7 mouse cellular contexts compared by ENCODE assay signal in genomic region chr7:143538229-143538628, GRCm38 (mm10). TPM values are rescaled to one million over a fixed set of nuclear protein-coding genes. Genes with fewer than 3 reads are reported as not detected.
DNase-seq lines count a peak whose midpoint lies in the region; ATAC-seq lines count a peak whose summit lies in the region.
"Not testable (repeated sequence)": the region's sequence is repeated elsewhere in the genome, so short reads cannot be mapped to it uniquely, and the experiment has no call there.
"Had no signal": no experiment of that assay in that cellular context is flagged by ENCODE, and none has a peak within 500 bp of the region (broad histone marks: within the 10 kb centered on the region; RNA-seq: fewer than 3 reads in every experiment).

No protein-coding gene starts in this region.

- H3K9ac ChIP-seq in liver, embryonic 13.5 days; liver, embryonic 16.5 days (ENCODE audit: low read depth, low read length): not testable (repeated sequence)

- peaks cover 72% of the 10 kb centered on the region for H3K4me1 ChIP-seq in liver, embryonic 13.5 days (replicated peaks)
- peaks cover 32% of the 10 kb centered on the region for H3K4me1 ChIP-seq in liver, embryonic 16.5 days (ENCODE audit: control insufficient read depth, low read depth, low read length)

- not testable (repeated sequence) for H3K27me3 ChIP-seq in liver, embryonic 13.5 days; liver, embryonic 16.5 days (ENCODE audit: control insufficient read depth, insufficient read depth, low read depth, low read length)

- DNase-seq in c-Kit-negative CD71-positive TER-119-positive erythroid progenitor cells, embryonic 14.5 days (ENCODE audit: low read depth, low spot score) = peak; percentile 24
- peak; percentile 35 for DNase-seq in liver
- peak; percentile 34 for DNase-seq in liver, embryonic 13.5 days
- peak; percentile 4 for DNase-seq in lung, postnatal 36 days

- peak; percentile 39 for ATAC-seq in liver, embryonic 13.5 days (ENCODE audit: low read depth)
- peak; percentile 47; the same call in 1 of the 2 replicates for ATAC-seq in liver, embryonic 16.5 days (ENCODE audit: low read depth)

- not testable (repeated sequence) for H3K4me2 ChIP-seq in liver, embryonic 13.5 days; liver, embryonic 16.5 days (ENCODE audit: low read depth, low read length)

- peaks cover 76% of the 10 kb centered on the region for H3K36me3 ChIP-seq in liver, embryonic 13.5 days
- peaks cover 34% of the 10 kb centered on the region for H3K36me3 ChIP-seq in liver, embryonic 16.5 days (ENCODE audit: control insufficient read depth, insufficient read depth)

- H3K27ac ChIP-seq in liver, embryonic 13.5 days = peak overlapping the region; percentile 36; the same call in 1 of the 2 replicates
- H3K27ac ChIP-seq in liver, embryonic 16.5 days (ENCODE audit: low read length) = not testable (repeated sequence)

- not testable (repeated sequence) for H3K4me3 ChIP-seq in liver, embryonic 13.5 days (replicated peaks); liver, embryonic 16.5 days (ENCODE audit: low read depth, low read length)

- WGBS in liver, embryonic 13.5 days (ENCODE audit: insufficient replicate concordance) = 42% methylated on average over 6 of the region's 6 CpGs
- WGBS in liver, embryonic 16.5 days (ENCODE audit: insufficient replicate concordance) = 49% methylated on average over 6 of the region's 6 CpGs

- H3K9me3 ChIP-seq in liver, embryonic 13.5 days (replicated peaks); liver, embryonic 16.5 days (replicated peaks; ENCODE audit: control insufficient read depth, low read length): not testable (repeated sequence)

RNA-seq across cellular contexts. Expression of gene Nap1l4, which starts 10.7 kb away (rescaled TPM):
- 96.7 and 108 TPM in 2 replicates for polyA plus RNA-seq in liver, embryonic 13.5 days (2015; fragmentation: Nextera tagmentation; extraction: Ambion mirVana)
- 74.9 and 78.9 TPM in 2 replicates for polyA plus RNA-seq in liver, embryonic 16.5 days (2015; fragmentation: Nextera tagmentation; extraction: Ambion mirVana)

RNA-seq across cellular contexts. Expression of gene Phlda2, which starts 35.3 kb away (rescaled TPM):
- 23.6 and 25.4 TPM in 2 replicates for polyA plus RNA-seq in liver, embryonic 13.5 days (2015; fragmentation: Nextera tagmentation; extraction: Ambion mirVana)
- polyA plus RNA-seq in liver, embryonic 16.5 days (2015; fragmentation: Nextera tagmentation; extraction: Ambion mirVana) = 25.8 and 25.9 TPM in 2 replicates
- polyA plus RNA-seq: forebrain, embryonic 13.5 days; forebrain, postnatal 0 days had no signal
